Mouse (Mus musculus) T-helper 1 cell (primary cell): ENCODE measurements around the gene Timm22.

Source experiments
- in situ Hi-C: fragments of 300-600 bp; cut with MboI, MseI; formaldehyde crosslinking; loops from one replicate; pipeline ENCODE4 v1.15.1; 2025; ENCODE audit warnings: high pct_unique_total_duplicates

Gene Timm22

GRCm38 (mm10) chr11:76429966-76430631 lies 23.3 kb downstream of the Timm22 start:
- in situ Hi-C loops: no loop called here

GRCm38 (mm10) chr11:76436009-76436408 lies 29.3 kb downstream of the Timm22 start:
- in situ Hi-C loops: no loop called here

GRCm38 (mm10) chr11:76436864-76437437 lies 30.2 kb downstream of the Timm22 start:
- in situ Hi-C loops: no loop called here

- in situ Hi-C loops: no loop called here
Observed at GRCm38 (mm10) chr11:76439666-76440065, 32.9 kb downstream of the Timm22 start.

GRCm38 (mm10) chr11:76445459-76445858 lies 38.7 kb downstream of the Timm22 start:
- in situ Hi-C loops: no loop called here

- in situ Hi-C loops: no loop called here
Observed at GRCm38 (mm10) chr11:76446251-76446650, 39.5 kb downstream of the Timm22 start.

- in situ Hi-C loops: no loop called here
Observed at GRCm38 (mm10) chr11:76449520-76450201, 42.9 kb downstream of the Timm22 start.

- in situ Hi-C loops: no loop called here
Observed at GRCm38 (mm10) chr11:76450202-76450561, 43.4 kb downstream of the Timm22 start.

GRCm38 (mm10) chr11:76454492-76454891 lies 47.7 kb downstream of the Timm22 start:
- in situ Hi-C loops: no loop called here

GRCm38 (mm10) chr11:76456233-76456632 lies 49.5 kb downstream of the Timm22 start:
- in situ Hi-C loops: no loop called here

- in situ Hi-C loops: no loop called here
Observed at GRCm38 (mm10) chr11:76456897-76457296, 50.1 kb downstream of the Timm22 start.

- in situ Hi-C loops: no loop called here
Observed at GRCm38 (mm10) chr11:76458730-76459129, 52.0 kb downstream of the Timm22 start.

- in situ Hi-C loops: no loop called here
Observed at GRCm38 (mm10) chr11:76459489-76459888, 52.7 kb downstream of the Timm22 start.

- in situ Hi-C loops: no loop called here
Observed at GRCm38 (mm10) chr11:76461201-76461600, 54.4 kb downstream of the Timm22 start.

- in situ Hi-C loops: no loop called here
Observed at GRCm38 (mm10) chr11:76461696-76462095, 54.9 kb downstream of the Timm22 start.

- in situ Hi-C loops: no loop called here
Observed at GRCm38 (mm10) chr11:76465879-76466278, 59.1 kb downstream of the Timm22 start.
